ENCODE assay signal across 29 mouse cellular contexts in the genomic region with DNA sequence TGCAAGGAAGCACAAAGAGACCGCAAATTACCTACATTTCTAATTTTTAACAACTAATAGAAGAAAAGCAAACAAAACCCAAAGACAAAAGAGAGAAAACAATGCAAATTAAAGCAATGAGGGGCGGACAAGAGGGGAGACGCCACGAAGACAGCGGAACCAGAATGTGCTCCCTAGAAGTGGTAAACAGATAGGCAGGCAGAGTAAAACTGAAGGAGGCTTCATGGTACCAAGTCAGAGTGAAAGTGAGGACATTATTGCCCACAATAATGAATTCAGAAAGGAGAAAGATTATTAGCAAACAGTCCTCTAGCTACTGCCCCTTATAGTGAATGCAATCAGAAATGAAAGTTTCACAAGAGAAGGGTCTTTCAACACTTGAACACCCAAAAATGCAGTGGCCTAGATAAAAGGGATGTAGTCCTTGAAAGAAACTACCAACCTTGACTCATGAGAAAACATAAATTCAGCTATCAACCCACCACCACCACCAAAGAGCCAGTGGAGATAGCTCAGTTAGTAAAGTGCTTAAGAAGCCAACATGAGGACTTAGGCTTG. TPM values are rescaled to one million over a fixed set of nuclear protein-coding genes. Genes with fewer than 3 reads are reported as not detected.
DNase-seq lines count a peak whose midpoint lies in the region; ATAC-seq lines count a peak whose summit lies in the region.
"Had no signal": no experiment of that assay in that cellular context is flagged by ENCODE, and none has a peak within 500 bp of the region (broad histone marks: within the 10 kb centered on the region; RNA-seq: fewer than 3 reads in every experiment).

No protein-coding gene starts in this region.

- H3K4me2 ChIP-seq in midbrain, embryonic 11.5 days: no peak overlapping the region
- no peak overlapping the region for H3K4me2 ChIP-seq in forebrain, embryonic 11.5 days (ENCODE audit: low read depth, low read length, severe bottlenecking)
- H3K4me2 ChIP-seq: forebrain, embryonic 15.5 days; heart, embryonic 15.5 days; midbrain, embryonic 13.5 days had no signal

- H3K4me1 ChIP-seq in midbrain, embryonic 11.5 days (ENCODE audit: control insufficient read depth, insufficient read depth, low read length): no peaks in the 10 kb centered on the region
- no peaks in the 10 kb centered on the region for H3K4me1 ChIP-seq in midbrain, embryonic 10.5 days
- H3K4me1 ChIP-seq in forebrain, embryonic 11.5 days (replicated peaks; ENCODE audit: control insufficient read depth, insufficient read depth, low read length): no peaks in the 10 kb centered on the region
- H3K4me1 ChIP-seq: forebrain, embryonic 15.5 days; heart, embryonic 10.5 days; heart, embryonic 15.5 days; midbrain, embryonic 13.5 days had no signal

- ATAC-seq in midbrain, embryonic 11.5 days (ENCODE audit: low FRiP score): no peak
- ATAC-seq in activated CD4-positive, CD25-positive, alpha-beta regulatory T cell, adult 4 months: peak; percentile 47
- peak; percentile 59 for ATAC-seq in megakaryocyte, adult 5-6 weeks (ENCODE audit: poor library complexity, severe bottlenecking)
- ATAC-seq in forebrain, embryonic 11.5 days (replicated peaks; ENCODE audit: low FRiP score): no peak
- ATAC-seq: forebrain, embryonic 15.5 days; hindbrain, embryonic 16.5 days; intestine, embryonic 16.5 days; midbrain, embryonic 13.5 days had no signal

- 94% methylated on average over 5 of the region's 5 CpGs for whole genome bisulfite sequencing in midbrain, embryonic 11.5 days
- 94% methylated on average over 5 of the region's 5 CpGs for WGBS in midbrain, embryonic 10.5 days
- 91% methylated on average over 5 of the region's 5 CpGs for WGBS in forebrain, embryonic 11.5 days

- H3K4me3 ChIP-seq in midbrain, embryonic 11.5 days (ENCODE audit: low read depth, low read length): no peak overlapping the region
- H3K4me3 ChIP-seq in midbrain, embryonic 10.5 days: no peak overlapping the region
- no peak overlapping the region for H3K4me3 ChIP-seq in forebrain, embryonic 11.5 days (ENCODE audit: low read depth, low read length)
- H3K4me3 ChIP-seq: forebrain, embryonic 15.5 days; gastrocnemius, adult 2 months; heart, embryonic 10.5 days; heart, embryonic 15.5 days; midbrain, embryonic 13.5 days had no signal

- no peak overlapping the region for H3K9ac ChIP-seq in midbrain, embryonic 11.5 days (ENCODE audit: low read length)
- H3K9ac ChIP-seq in forebrain, embryonic 11.5 days (ENCODE audit: low read length): no peak overlapping the region
- H3K9ac ChIP-seq: forebrain, embryonic 15.5 days; heart, embryonic 15.5 days; liver, embryonic 14.5 days; midbrain, embryonic 13.5 days had no signal

- no peaks in the 10 kb centered on the region for H3K27me3 ChIP-seq in midbrain, embryonic 11.5 days (ENCODE audit: control insufficient read depth, insufficient read depth, low read length)
- no peaks in the 10 kb centered on the region for H3K27me3 ChIP-seq in midbrain, embryonic 10.5 days (ENCODE audit: low read depth, poor library complexity, severe bottlenecking)
- no peaks in the 10 kb centered on the region for H3K27me3 ChIP-seq in forebrain, embryonic 11.5 days (ENCODE audit: control insufficient read depth, insufficient read depth, low read length)
- H3K27me3 ChIP-seq: forebrain, embryonic 15.5 days; heart, embryonic 15.5 days; midbrain, embryonic 13.5 days had no signal

- no peak overlapping the region for H3K27ac ChIP-seq in midbrain, embryonic 11.5 days (ENCODE audit: low read depth, low read length)
- H3K27ac ChIP-seq in midbrain, embryonic 10.5 days (replicated peaks): no peak overlapping the region
- H3K27ac ChIP-seq in forebrain, embryonic 11.5 days (ENCODE audit: low read depth, low read length): no peak overlapping the region
- H3K27ac ChIP-seq: forebrain, embryonic 15.5 days; gastrocnemius, adult 2 months; heart, embryonic 10.5 days; heart, embryonic 15.5 days; liver, embryonic 14.5 days; midbrain, embryonic 13.5 days; stomach, postnatal 0 days had no signal

- H3K36me3 ChIP-seq in midbrain, embryonic 11.5 days (ENCODE audit: control insufficient read depth, insufficient read depth, low read length): no peaks in the 10 kb centered on the region
- no peaks in the 10 kb centered on the region for H3K36me3 ChIP-seq in midbrain, embryonic 10.5 days
- H3K36me3 ChIP-seq in forebrain, embryonic 11.5 days (ENCODE audit: control insufficient read depth, insufficient read depth, low read length): no peaks in the 10 kb centered on the region
- H3K36me3 ChIP-seq: forebrain, embryonic 15.5 days; G1E; heart, embryonic 10.5 days; heart, embryonic 15.5 days; midbrain, embryonic 13.5 days had no signal

- peaks cover 4% of the 10 kb centered on the region; the same call in 1 of the 2 replicates for H3K9me3 ChIP-seq in midbrain, embryonic 11.5 days (ENCODE audit: control insufficient read depth, low read length)
- peaks cover 6% of the 10 kb centered on the region; the same call in 1 of the 2 replicates for H3K9me3 ChIP-seq in midbrain, embryonic 10.5 days (replicated peaks)
- no peaks in the 10 kb centered on the region for H3K9me3 ChIP-seq in forebrain, embryonic 11.5 days (ENCODE audit: control insufficient read depth, low read length)
- H3K9me3 ChIP-seq: forebrain, embryonic 15.5 days; heart, embryonic 10.5 days; heart, embryonic 15.5 days had no signal

- peak; percentile 23 for DNase-seq in midbrain, embryonic 11.5 days (ENCODE audit: low spot score, missing footprints)
- DNase-seq in midbrain, embryonic 10.5 days (ENCODE audit: low spot score): no peak
- DNase-seq in forebrain, embryonic 11.5 days (ENCODE audit: low spot score): no peak
- DNase-seq in gastrocnemius, postnatal 10 days: no peak
- DNase-seq in kidney, postnatal 36 days: no peak
- DNase-seq: adrenal gland, postnatal 25 days; cerebellum, adult 11-12 months; cerebellum, postnatal 10 days; gastrocnemius, adult 2 months; kidney, adult 8-10 months; kidney, postnatal 10 days; layer of hippocampus, adult 9-11 months; liver; lung, adult 2 months; lung, postnatal 10 days; right cerebral cortex, postnatal 14 days; thymus, adult 18-20 months; thymus, postnatal 25 days had no signal

RNA-seq across cellular contexts. Expression of a gene that starts 21.0 kb away (rescaled TPM):
- polyA plus RNA-seq in midbrain, embryonic 11.5 days (2014; fragmentation: Nextera tagmentation; extraction: Ambion mirVana): 0.79 and 0.94 TPM in 2 replicates
- 0.69 and 0.72 TPM in 2 replicates for polyA plus RNA-seq in midbrain, embryonic 10.5 days (2016; fragmentation: Nextera tagmentation; extraction: Ambion mirVana)
- polyA plus RNA-seq in activated CD4-positive, CD25-positive, alpha-beta regulatory T cell, adult 4 months (2017; shearing (Covaris generic)): 100 to 1,000 TPM; 271 to 290 TPM
- total RNA-seq in megakaryocyte, adult 5-6 weeks (2015): 153 and 160 TPM in 2 replicates
- total RNA-seq in megakaryocyte, adult 5-6 weeks (2017): 218 and 238 TPM in 2 replicates
- 0.67 and 1.1 TPM in 2 replicates for polyA plus RNA-seq in forebrain, embryonic 11.5 days (2014; fragmentation: Nextera tagmentation; extraction: Ambion mirVana)
- 1 to 10 TPM; 1.5 to 2.5 TPM for total RNA-seq in gastrocnemius, postnatal 10 days (2021)

Comparison
In these comparisons a context has a peak if more than half of its experiments do, and no peak if none do; other contexts are left out.
1. ATAC-seq: peak in activated CD4-positive, CD25-positive, alpha-beta regulatory T cell, adult 4 months (single experiment) and megakaryocyte, adult 5-6 weeks (single experiment); none in midbrain, embryonic 11.5 days (single experiment) and forebrain, embryonic 11.5 days (single experiment).
2. RNA of a gene that starts 21.0 kb away (polyA plus RNA-seq): 271 to 290 TPM in activated CD4-positive, CD25-positive, alpha-beta regulatory T cell, adult 4 months; 0.67 to 1.1 TPM in forebrain, embryonic 11.5 days, 0.79 to 0.94 TPM in midbrain, embryonic 11.5 days and 0.69 to 0.72 TPM in midbrain, embryonic 10.5 days; every median in the first group is over 100 times any median in the second.